Mouse (Mus musculus): ENCODE data around the gene Sarnp. TPM values are rescaled to one million over a fixed set of nuclear protein-coding genes. Genes with fewer than 3 reads are reported as not detected.

Sarnp gene
- polyA plus RNA-seq (2017; shearing (Covaris generic)): 100 to 1,000 TPM; 199 to 211 TPM

DNA sequence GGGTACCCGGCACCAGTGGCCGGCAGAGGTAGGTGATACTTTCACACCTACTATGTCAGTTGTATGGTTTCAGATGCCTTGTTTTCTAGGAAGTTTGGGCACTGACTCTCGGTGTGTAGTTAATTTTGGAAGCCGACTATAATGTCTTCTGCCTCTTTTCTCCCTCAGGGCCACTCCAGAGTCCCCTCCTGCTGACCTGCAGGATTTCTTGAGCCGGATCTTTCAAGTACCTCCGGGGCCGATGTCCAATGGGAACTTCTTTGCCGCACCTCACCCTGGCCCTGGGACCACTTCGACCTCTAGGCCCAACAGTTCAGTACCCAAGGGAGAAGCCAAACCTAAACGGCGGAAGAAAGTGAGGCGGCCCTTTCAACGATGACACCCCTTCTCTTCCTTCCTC, at the start of gene Sarnp:
Gene Sarnp, plus strand, starts transcription at position 301 of the 400 bp plus-strand sequence.
- no peak for ATAC-seq

DNA sequence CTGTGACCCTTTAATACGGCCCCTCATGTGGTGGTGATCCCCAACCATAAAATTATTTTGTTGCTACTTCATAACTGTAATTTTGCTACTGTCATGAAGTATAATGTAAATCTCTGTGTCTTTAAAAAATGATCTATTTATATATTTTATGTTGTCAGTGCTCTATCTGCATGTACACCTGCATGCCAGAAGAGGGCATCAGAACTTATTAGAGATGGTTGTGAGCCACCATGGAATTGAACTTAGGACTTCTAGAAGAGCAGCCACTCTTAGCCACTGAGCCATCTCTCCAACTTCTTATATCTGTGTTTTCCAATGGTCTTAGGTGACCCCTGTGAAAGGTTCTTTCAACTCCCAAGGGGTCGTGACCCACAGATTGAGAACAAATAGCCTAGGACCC, 44.2 kb upstream of the Sarnp start:
- ATAC-seq: no peak

DNA sequence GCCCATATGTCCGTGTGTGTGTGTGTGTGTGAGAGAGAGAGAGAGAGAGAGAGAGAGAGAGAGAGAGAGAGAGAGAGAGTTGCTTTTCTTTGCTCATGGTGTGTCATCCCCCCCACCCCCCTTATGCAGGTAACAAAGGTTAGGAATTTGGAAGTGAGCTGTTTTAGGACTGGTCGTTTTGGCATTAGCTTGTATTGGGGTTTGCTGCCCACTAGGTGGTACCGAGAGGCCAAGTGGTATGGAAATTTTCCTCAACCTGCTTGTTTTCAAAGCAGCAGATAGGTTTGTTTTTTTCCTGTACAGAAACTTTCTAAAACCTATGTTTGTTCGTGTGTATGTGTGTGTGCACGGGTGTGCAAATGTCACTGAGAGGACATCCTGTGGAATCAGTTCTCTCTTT, 43.4 kb upstream of the Sarnp start:
- ATAC-seq: no peak

DNA sequence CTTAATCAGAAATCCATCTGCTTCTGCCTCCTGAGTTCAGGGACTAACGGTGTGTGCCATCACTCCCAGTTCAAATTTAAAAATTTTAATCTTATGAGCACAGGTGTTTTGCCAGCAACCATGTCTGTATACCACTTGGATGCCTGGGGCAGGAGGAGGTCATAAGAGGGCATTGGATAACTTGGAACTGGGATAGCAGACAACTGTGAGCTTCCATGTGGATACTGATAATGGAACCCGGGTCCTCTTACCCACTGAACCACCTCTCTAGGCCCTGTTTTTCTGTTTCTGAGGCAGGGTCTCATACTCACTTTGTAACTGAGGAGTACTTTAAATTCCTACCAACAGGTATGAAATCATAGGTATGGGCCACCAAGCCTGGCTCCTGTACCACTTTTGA, 38.7 kb upstream of the Sarnp start:
- ATAC-seq: no peak

DNA sequence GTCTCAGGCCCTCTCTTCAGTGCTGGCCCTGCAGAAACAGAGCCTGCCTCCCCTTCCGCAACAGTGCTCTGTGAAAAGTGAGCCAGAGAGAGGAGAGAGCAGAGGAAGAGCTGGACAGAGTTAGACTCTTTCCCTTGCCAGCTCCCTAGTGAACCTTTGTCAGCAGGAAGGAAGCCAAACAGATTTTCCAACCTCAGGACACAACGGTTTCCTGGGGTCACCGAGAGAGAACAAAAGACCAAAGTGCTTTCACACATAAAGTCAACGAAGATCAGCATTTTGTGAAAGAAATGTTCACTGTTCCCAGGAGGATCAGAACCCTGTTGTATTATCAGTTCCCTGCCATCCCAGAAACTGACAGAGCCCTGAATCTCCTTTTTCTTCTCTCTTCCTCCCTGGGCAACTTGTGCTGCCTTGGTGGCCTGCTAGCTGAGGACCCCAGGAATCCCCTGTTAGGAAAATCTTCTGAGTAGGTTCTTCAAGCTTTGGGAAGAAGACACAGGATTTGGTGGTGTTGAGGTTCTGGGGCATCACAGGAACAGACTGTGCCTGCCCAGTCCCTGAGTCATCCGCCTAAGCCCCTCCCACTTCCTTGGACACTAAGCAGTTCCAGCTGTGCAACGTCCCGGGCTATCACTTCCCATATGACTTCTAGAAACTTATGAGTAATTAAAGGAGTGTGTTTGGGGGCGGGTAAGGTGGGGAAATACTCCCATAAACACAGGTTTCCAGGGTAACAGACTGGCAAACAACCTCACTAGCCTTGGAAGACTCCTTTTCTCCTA, 37.9 kb upstream of the Sarnp start:
- ATAC-seq: no peak

DNA sequence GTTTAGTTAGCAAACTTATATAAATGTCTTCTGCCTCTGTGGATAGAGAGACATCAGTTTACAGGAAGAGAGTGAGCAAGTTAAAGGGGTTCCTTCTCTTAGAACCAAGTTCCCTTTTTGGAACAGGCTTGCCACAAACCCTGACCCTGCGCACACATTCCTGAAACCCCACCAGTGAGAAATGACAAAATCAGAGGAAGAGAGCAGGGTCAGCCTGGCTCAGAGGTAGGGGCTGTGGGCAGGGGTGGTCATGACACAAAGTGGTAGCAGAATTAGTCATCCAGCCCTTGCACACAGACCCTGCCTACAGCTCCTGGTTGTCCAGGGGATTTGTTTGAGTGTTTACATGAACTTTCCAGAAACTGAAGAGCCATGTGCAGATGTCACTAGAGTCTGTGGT, 36.9 kb upstream of the Sarnp start:
- no peak for ATAC-seq

DNA sequence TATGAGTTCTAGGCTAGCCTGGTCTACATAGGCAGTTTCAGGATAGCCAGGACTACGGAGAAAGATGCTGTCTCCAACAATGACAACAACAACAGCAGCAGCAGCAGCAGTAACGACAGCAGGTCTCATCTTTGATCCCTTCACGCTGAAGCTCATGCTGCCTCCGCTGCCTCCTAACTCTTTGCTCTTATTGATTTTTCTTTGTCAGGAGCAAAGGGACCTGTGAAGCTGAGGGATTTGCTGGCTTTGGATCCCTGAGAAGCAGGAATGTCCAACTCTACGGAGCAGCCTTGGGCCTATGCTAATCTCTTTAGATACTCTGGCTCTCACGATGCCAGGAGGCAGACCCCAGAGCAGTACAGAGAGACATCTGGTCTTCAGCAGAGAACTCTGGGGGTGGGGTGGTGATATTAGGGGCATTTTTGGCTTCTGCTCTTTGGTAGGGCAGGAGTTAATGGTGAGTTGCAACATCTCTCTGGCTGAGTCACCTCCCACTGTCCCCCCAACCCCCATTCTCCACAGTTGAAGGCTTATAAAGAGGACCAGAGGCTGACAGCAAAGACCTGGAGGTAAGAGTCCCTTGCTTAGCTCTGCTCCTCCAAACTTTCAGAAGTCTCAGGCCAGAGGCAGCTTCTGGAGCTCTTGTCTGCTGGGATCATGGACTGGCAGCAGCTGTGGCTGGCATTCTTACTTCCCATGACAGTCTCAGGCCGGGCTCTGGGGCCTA, 26.6 kb upstream of the Sarnp start, which contains the start of gene Mmp19:
Gene Mmp19, plus strand, starts transcription at position 513 of the 727 bp plus-strand sequence.
- no peak for ATAC-seq

DNA sequence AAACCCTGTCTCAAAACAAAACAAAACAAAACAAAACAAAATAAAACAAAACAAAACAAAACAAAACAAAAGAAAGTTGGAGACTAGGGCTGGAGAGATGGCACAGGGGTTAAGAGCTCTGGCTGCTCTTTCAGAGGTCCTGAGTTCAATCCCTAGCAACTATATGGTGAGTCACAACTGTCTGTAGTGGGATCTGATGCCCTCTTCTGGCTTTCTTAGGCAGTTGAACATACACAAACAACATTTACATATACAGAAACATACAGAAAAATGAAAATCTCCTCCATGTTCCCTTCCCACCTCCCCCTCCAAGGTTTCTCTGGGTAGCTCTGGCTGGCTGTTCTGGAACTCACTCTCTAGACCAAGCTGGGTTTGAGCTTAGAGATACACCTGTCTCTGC, 25.1 kb upstream of the Sarnp start:
- no peak for ATAC-seq

DNA sequence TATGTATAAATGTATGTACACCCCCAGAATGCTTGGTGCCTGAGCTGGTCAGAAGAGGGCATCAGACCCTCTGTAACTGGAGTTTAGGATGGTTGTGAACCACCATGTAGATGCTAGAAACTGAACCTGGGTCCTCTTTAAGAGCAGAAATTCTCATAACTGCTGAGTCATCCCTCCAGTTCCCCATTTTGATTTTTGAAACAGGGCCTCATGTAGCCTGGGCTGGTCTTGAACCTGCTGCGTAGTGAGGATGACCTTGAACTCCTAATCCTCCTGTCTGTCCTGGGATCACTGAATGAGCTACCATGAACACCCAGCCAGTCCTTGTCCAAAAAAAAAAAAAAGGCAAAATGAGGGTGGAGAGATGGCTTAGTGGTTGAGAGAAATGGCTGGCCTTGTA, 23.9 kb upstream of the Sarnp start:
- no peak for ATAC-seq

DNA sequence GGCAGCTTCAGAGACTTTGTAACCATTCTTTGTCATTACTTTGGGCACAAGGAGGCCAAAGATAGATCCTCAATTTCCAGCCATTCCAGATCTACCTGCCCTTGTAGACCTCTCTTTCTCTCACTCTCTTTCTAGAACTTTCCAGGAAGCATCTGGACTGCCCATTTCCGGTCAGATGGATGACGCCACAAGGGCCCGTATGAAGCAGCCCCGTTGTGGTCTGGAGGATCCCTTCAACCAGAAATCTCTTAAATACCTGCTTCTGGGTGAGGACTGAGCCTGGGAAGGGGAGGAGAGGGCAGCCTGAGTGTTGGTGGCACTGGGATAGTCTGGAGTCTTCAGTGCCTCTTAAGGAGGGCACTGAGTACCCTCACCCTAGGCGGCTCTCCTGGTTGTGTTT, 22.7 kb upstream of the Sarnp start:
- no peak for ATAC-seq

DNA sequence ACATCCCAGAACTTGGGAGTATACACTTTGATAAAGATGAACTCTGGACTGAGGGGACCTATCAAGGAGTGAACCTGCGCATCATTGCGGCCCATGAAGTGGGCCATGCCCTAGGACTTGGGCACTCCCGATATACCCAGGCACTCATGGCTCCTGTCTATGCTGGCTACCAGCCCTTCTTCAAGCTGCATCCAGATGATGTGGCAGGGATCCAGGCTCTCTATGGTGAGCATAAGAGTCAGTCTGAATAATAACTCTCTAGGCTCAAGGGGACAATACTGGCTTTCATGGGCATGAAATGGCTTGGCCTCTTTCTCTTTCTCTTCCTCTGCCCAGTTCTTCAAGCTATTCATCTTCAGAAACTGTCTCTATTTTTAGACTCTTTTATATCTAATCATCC, 21.6 kb upstream of the Sarnp start:
- ATAC-seq: no peak

DNA sequence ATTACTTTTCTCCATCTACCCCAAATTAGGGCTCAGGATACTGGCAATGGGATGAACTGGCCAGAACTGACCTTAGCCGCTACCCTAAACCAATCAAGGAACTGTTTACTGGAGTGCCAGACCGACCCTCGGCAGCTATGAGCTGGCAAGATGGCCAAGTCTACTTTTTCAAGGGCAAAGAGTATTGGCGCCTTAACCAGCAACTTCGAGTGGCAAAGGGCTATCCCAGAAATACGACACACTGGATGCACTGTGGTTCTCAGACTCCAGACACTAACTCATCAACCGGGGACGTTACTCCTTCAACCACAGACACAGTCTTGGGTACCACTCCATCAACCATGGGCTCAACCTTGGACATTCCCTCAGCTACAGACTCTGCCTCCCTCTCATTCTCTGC, 18.5 kb upstream of the Sarnp start:
- ATAC-seq: no peak

DNA sequence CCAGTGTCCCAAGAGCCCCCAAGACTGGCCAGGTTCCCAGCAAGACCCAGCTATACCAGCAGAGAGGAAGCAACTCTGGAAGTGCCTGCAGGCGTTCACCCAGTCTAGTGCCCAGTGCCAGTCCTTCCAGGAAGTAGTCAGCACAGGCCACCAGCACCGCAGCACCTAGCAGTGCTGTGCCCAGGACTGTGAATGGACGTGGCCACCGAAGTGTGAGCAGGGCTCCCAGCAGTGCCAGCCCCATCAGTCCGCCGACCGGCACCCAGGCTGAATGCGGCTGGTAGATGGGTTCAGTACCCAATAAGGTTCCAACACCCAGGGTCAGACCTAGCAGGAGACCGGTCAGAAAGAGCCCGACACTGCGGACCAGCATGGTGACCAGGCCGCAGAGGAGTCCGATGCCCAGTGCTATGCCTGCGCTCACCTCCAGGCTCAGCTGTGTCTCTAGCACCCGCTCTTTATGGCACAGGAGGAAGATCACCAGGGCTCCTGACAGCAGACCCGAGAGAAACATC, 15.1 kb upstream of the Sarnp start:
- no peak for ATAC-seq

DNA sequence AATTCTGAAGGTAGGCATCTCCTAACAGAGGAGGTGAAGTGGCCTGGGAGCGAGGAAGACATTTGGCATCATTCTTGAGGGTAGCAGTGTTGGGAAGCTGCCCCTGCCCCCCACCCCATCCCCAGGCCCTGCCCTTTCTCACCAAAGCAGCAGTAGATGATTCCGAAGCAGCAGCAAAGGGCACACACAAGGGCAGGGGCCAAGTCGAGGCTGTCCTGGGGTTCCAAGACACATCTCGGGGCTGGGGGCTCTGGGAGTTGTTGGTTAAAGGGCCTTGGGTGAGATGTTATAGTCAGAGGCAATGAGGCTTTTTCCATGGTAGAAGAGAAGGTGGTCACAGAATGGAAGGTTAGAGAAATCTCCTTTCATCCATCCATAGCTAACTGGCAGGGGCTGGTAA, 14.2 kb upstream of the Sarnp start:
- ATAC-seq: no peak

DNA sequence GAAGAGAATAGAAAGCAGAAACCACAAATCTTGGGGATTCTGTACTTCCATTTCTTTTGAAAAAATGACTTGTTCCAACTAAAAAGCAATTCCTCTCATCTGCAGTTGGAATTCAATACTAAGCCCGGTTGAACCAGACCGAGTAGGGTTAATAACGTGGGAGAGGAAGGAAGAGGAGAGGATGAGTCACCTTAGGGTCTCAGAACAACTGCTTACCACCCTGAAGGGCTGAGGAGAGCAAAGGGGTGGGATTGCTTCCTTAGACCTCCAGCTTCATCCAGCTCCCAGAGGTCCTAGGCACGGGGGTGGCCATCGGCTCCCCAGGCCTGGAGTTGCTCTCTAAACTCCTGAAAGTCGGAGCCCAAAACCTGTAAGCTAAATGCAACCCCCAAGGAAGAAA, 13.8 kb upstream of the Sarnp start:
- no peak for ATAC-seq

DNA sequence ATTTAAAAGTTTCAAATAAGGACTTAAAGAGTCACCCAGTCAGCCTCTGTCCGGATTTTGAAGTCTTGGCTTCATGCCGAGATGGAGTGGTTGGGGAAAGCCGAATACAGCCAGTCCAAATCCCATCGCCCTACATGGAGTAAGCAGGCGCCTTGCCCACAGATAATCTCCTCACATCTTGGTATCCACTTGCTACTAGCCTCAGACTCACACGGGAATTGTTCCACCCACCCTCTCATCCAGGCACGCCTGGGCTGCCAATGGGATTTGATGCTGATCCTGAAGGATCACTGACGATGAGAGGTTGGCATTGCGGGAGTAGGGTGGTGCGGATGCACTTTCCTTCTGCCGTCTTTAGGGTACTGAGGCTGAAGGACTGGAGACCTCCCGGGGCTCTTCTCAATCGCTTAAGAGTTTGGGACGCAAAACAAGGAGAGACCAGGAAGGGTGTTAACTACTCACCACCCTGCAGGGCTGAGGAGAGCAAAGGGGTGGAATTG, 13.3 kb upstream of the Sarnp start, which contains the start of gene Dnajc14:
Gene Dnajc14, plus strand, starts transcription at position 292 of the 500 bp plus-strand sequence.
- no peak for ATAC-seq

DNA sequence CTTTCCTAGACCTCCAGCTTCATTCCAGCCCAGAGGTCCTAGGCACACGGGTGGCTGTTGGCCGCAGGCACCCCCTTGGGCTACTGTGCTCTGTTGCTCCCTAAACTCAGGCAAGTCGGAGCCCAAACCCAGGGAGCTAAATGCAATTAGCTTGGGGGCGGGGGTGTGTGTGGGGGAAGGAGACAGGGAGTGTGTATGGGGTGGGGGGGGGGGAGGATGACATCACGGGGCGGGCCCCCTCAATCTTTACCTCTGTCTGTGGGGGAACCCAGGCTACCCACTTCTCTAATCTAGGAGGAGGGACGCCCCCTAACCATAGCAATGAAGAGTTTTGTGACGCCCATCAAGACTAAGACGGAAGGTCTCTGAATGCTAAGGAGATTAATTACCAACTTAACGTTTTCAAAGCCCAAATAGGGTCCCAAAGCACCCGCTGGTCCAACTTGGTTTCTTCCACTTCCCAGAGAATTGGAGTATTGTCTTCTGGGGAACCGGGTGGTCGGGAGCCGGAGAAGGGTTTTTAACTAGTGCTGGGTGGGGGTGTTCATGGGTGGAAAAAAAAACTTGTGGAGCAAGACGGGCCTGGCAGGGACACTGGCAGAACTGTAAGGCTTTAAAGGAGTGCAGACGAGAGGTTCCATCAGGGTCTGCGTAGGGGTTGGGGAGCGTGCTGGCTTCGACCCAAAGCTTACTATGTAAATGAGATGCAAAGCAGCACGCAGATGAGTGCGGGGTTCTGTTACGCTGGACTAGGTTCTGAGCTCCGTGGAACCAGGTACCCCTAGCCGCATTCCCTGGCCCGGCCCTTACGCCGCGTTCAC, 12.7 kb upstream of the Sarnp start, which contains the start of gene Tmem198b:
Gene Tmem198b, minus strand, starts transcription at position 100 of the 821 bp plus-strand sequence.
- peak; percentile 37 for ATAC-seq

DNA sequence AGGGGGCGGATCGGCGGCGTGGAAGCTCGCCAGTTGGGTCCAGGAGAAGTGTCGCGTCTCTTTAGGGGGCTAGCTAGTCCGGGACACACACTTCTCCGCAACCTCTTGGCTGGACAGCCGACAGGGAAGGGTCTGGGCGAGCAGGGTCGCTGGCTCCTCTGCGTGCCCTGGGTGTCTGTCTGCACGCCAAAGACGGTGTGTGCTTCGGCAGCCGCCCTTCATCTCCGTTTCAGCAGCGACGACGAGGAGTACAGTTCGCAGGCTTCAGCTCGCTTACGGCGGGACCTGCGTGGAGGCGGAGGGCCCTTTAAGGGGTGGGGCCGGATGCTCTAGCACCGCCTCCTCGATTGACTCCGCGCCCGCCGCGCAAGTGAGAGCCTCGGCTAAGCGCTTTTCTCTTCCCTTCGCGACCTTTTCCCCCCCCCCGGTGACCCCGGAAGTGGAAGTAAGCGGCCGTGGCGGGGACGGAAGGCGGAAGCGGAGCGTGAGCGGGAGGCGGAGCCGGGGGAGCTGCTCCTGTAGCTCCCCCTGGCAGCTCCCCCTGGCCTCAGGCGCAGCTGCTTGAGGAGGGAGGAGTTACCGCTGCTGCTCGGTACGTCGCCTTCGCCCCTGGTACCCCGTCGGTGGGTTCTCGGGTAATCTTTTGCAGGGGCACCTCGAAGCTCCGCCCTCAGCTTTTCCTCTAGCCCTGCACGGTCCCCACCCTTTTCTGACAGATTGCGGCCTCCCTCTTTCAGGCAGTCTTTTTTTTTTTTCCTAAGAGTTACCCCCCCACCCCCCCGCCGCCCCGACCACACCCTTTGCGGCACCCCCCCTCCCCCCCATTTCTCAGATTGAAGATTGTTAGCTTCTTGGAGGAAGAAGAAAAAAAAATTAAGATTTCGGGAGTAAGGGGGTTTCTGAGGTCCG, 11.8 kb upstream of the Sarnp start:
- ATAC-seq: peak; percentile 95

DNA sequence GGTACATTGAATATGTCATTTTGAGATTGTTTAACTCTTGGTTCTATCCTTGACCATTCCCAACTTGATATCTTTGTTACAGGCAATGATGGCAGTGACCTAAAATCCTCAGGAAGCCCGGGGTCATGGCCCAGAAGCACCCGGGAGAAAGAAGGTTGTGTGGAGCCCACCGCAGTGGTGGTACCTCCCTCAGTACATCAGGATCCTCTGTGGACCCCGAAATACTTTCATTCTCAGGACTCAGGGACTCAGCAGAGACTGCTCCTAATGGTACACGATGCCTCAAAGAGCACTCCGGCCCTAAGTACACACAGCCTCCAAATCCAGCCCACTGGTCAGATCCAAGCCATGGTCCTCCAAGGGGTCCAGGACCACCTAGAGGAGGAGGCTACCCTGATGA, 11.0 kb upstream of the Sarnp start:
- ATAC-seq: no peak

DNA sequence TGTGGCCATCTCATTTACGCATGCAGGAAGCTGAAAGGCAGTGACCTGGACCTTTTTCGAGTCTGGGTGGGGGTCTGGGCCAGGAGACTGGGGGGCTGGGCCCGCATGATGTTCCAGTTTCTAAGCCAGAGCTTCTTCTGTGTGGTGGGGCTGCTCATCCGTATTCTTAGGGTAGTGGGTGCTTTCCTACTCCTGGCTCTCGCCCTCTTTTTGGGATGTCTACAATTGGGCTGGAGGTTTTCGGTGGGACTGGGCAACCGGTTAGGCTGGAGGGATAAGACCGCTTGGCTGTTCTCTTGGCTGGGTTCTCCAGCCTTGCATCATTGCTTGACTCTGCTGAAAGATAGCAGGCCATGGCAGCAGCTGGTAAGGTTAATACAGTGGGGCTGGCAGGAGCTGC, 10.1 kb upstream of the Sarnp start:
- no peak for ATAC-seq

DNA sequence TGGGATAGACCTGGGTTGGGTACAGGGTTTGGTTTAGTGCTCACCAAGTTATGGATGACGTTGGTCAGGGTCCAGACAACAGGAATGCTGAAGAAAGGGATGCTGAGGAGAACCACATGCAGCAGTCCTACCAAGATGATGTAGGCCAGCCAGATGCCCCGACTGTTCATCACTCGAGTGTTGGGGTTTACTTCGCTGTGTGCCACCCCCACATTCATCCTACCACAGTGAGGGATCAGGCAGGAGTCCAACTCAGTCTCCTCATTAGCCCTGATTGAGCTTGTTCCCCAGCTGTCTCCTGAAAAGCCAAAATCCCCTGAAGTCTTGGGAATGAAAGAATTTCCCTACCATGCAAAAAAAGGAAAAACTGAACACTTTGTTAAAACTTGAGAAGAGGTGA, 3.1 kb downstream of the Sarnp start:
- no peak for ATAC-seq
